Mouse (Mus musculus) retina, postnatal 1 day (tissue): ENCODE measurements around the gene Gm4450.
"Not testable (repeated sequence)": the region's sequence is repeated elsewhere in the genome, so short reads cannot be mapped to it uniquely, and the experiment has no call there.

Experiments used
- DNase-seq: peaks from one replicate; pipeline ENCODE4 v3.0.0-alpha.2; 2012

Gm4450 gene

GRCm38 (mm10) chr3:98416426-98417250 is 40.3 kb downstream of the Gm4450 start:
- DNase-seq: no peak

- no peak for DNase-seq
Measured at GRCm38 (mm10) chr3:98414296-98414695, 42.6 kb downstream of the Gm4450 start.

- no peak for DNase-seq
Measured at GRCm38 (mm10) chr3:98413733-98414132, 43.2 kb downstream of the Gm4450 start.

- not testable (repeated sequence) for DNase-seq
Measured at GRCm38 (mm10) chr3:98410619-98411580, 46.0 kb downstream of the Gm4450 start.

GRCm38 (mm10) chr3:98407261-98407780 is 49.6 kb downstream of the Gm4450 start:
- DNase-seq: not testable (repeated sequence)

- DNase-seq: not testable (repeated sequence)
Measured at GRCm38 (mm10) chr3:98406569-98407144, 50.3 kb downstream of the Gm4450 start.

GRCm38 (mm10) chr3:98405877-98406276 is 51.0 kb downstream of the Gm4450 start:
- DNase-seq: not testable (repeated sequence)

GRCm38 (mm10) chr3:98404268-98404895 is 52.5 kb downstream of the Gm4450 start:
- not testable (repeated sequence) for DNase-seq
